ENCODE assay signal across 11 mouse cellular contexts in genomic region chr8:115126674-115127073, GRCm38 (mm10).
"Had no signal": no experiment of that assay in that cellular context is flagged by ENCODE, and none has a peak within 500 bp of the region (broad histone marks: within the 10 kb centered on the region; RNA-seq: fewer than 3 reads in every experiment).

No protein-coding gene starts in this region.

- ATAC-seq: liver, embryonic 12.5 days had no signal

- DNase-seq: kidney, adult 18-20 months; kidney, postnatal 10 days; kidney, postnatal 36 days; left cerebral cortex, postnatal 4 days; liver; lung, adult 18-20 months; lung, postnatal 10 days; lung, postnatal 36 days; thymus, adult 18-20 months; thymus, postnatal 36 days had no signal
